Mouse (Mus musculus) liver, postnatal 0 days (tissue): ENCODE measurements around the gene Mgat4a. TPM values are rescaled to one million over a fixed set of nuclear protein-coding genes. Genes with fewer than 3 reads are reported as not detected.

ENCODE experiments used
- ATAC-seq: fragments of 200-750 bp; cut with Nextera tagmentation; 2 replicates; pipeline ENCODE4 v1.8.0; 2017; ENCODE audit warnings: mild to moderate bottlenecking, moderate library complexity
- DNase-seq: peaks from one replicate; pipeline ENCODE4 v3.0.0-alpha.2; 2016
- H3K27ac ChIP-seq: fragments of 300-500 bp; sonication (generic); 2 replicates; pipeline ENCODE4 v1.5.1; 2014; ENCODE audit warnings: antibody characterized with exemption, moderate library complexity, mild to moderate bottlenecking, low read depth
- H3K27me3 ChIP-seq: fragments of 300-500 bp; sonication (generic); 2 replicates; pipeline ENCODE4 v1.6.1; 2014; ENCODE audit warnings: low read length, control low read depth, mixed read lengths; ENCODE audit not compliant: insufficient read depth
- H3K36me3 ChIP-seq: fragments of 300-500 bp; sonication (generic); replicated peaks from 2 replicates; pipeline ENCODE4 v1.6.1; 2014; ENCODE audit warnings: mild to moderate bottlenecking, control low read depth, low read length, moderate library complexity, mixed read lengths; ENCODE audit not compliant: insufficient read depth
- H3K4me1 ChIP-seq: fragments of 300-500 bp; sonication (generic); 2 replicates; pipeline ENCODE4 v1.6.1; 2014; ENCODE audit warnings: antibody characterized with exemption, mild to moderate bottlenecking, control low read depth; ENCODE audit not compliant: insufficient read depth
- H3K4me2 ChIP-seq: fragments of 300-500 bp; sonication (generic); 2 replicates; pipeline ENCODE4 v1.6.1; 2014; ENCODE audit warnings: low read depth, mild to moderate bottlenecking, low read length, moderate library complexity, mixed read lengths
- H3K4me3 ChIP-seq: fragments of 300-500 bp; sonication (generic); 2 replicates; pipeline ENCODE4 v1.5.1; 2014; ENCODE audit warnings: low read depth, low read length
- H3K9ac ChIP-seq: fragments of 300-500 bp; sonication (generic); replicated peaks from 2 replicates; pipeline ENCODE4 v1.6.1; 2014; ENCODE audit warnings: mild to moderate bottlenecking, moderate library complexity
- H3K9me3 ChIP-seq: fragments of 300-500 bp; sonication (generic); 2 replicates; pipeline ENCODE4 v1.6.1; 2016; ENCODE audit warnings: mild to moderate bottlenecking, control low read depth, low read length, mixed read lengths
- CTCF ChIP-seq: sonication (generic); IDR thresholded peaks from 2 replicates; pipeline ENCODE4 v1.5.1; 2016; ENCODE audit warnings: antibody characterized with exemption, low read depth
- EP300 ChIP-seq: IDR thresholded peaks from 2 replicates; pipeline ENCODE4 v1.6.1; 2016; ENCODE audit warnings: antibody characterized with exemption, low read depth, mild to moderate bottlenecking
- WGBS: fragments of 180-500 bp; shearing (Covaris S2); extraction: QIAGEN DNeasy Blood & Tissue Kit; methylation state at CpG from one replicate; pipeline ENCODE4 v1.1.7; 2014; ENCODE audit not compliant: insufficient replicate concordance; 5-methylcytosine and 5-hydroxymethylcytosine counted together
- polyA plus RNA-seq: library from polyadenylated mRNA; unstranded; fragments of >200 nt; fragmentation: Nextera tagmentation; extraction: Ambion mirVana; gene quantifications from 2 replicates; pipeline ENCODE4 v1.2.1, GENCODE M21; 2015

The Mgat4a gene
- polyA plus RNA-seq, 1 experiment from 2014 or later = 0.66 TPM

DNA sequence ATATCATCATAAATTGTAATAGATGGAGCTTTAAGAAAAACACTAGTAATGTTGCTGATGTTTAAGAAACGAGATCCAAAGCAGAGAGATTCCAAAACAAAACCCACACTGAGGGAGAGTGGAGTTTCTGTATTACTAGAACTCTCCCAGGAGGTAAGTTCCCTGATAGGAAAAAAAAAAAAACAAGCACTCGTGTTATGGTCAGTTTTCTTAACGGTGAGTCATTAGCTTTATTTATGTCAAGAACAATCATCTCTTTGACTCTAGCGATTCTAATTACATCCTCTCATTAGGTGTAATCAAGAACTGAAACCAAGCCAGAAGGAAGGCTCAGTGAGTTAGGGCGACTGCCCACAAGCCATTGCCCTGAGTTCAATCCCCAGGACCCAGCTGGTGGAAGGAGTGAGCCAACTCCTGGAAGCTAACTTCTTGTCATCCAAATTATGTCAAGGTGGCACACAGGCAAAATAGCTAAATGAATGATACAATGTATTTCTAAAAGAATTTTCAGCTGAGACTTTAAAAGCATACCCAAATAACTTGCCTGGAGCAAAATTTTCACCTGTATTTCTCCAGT is 6.2 kb downstream of the Mgat4a start:
- H3K4me2 ChIP-seq = no peak overlapping the region
- ATAC-seq (no peak), DNase-seq (no peak)
- no peak overlapping the region for H3K9ac ChIP-seq
- H3K4me3 ChIP-seq = no peak overlapping the region
- WGBS = 63% methylated on average over 5 of the region's 5 CpGs
- H3K4me1 ChIP-seq = no peaks in the 10 kb centered on the region
- TF ChIP-seq EP300 (no peak), CTCF (no peak)
- no peaks in the 10 kb centered on the region for H3K9me3 ChIP-seq
- no peak overlapping the region for H3K27ac ChIP-seq
- no peaks in the 10 kb centered on the region for H3K36me3 ChIP-seq
- H3K27me3 ChIP-seq = peaks cover 5% of the 10 kb centered on the region; the same call in 1 of the 2 replicates

DNA sequence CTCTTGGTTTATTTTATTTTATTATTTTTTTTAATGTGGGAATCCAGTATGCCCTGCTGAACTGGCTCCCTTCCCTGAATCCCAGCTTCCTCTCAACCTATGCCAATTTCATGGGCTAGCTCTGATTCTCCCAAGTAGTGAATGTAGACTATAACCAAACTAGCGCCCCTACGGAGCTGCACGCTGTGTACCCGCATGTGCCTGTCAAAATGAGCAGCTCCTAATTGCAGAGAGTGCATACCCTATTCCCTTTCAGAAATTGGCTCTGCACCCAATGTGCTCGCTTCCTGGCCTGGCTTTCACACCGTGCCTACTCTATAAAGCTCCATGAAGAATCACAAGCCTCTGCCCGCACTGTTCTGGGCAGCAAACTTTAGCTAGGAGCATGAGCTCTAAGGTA is 7.6 kb downstream of the Mgat4a start:
- DNase-seq (no peak), ATAC-seq (no peak)
- H3K9me3 ChIP-seq = no peaks in the 10 kb centered on the region
- no peak overlapping the region for H3K4me3 ChIP-seq
- H3K4me1 ChIP-seq = no peaks in the 10 kb centered on the region
- H3K27ac ChIP-seq = no peak overlapping the region
- H3K4me2 ChIP-seq = no peak overlapping the region
- H3K27me3 ChIP-seq = no peaks in the 10 kb centered on the region
- H3K9ac ChIP-seq = no peak overlapping the region
- no peaks in the 10 kb centered on the region for H3K36me3 ChIP-seq
- 89% methylated on average over 7 of the region's 7 CpGs for WGBS
- no peak for TF ChIP-seq EP300
- no peak for TF ChIP-seq CTCF

DNA sequence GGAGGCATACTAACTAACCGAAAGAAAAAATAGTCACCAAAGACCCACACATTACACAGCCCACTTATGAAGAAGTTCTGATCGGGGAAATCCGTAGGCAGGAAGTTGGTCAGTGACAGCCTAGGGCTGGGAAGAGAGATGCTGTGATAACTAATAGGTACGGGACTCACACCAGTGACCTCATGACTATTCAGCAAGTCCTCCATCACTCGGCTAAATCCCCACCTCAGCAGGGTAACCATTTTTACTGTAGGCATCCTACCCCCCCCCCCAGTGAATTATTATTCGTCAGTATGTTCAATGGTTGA is 8.3 kb downstream of the Mgat4a start:
- no peak overlapping the region for H3K27ac ChIP-seq
- TF ChIP-seq EP300 = no peak
- no peak for TF ChIP-seq CTCF
- 78% methylated on average over 6 of the region's 6 CpGs for WGBS

DNA sequence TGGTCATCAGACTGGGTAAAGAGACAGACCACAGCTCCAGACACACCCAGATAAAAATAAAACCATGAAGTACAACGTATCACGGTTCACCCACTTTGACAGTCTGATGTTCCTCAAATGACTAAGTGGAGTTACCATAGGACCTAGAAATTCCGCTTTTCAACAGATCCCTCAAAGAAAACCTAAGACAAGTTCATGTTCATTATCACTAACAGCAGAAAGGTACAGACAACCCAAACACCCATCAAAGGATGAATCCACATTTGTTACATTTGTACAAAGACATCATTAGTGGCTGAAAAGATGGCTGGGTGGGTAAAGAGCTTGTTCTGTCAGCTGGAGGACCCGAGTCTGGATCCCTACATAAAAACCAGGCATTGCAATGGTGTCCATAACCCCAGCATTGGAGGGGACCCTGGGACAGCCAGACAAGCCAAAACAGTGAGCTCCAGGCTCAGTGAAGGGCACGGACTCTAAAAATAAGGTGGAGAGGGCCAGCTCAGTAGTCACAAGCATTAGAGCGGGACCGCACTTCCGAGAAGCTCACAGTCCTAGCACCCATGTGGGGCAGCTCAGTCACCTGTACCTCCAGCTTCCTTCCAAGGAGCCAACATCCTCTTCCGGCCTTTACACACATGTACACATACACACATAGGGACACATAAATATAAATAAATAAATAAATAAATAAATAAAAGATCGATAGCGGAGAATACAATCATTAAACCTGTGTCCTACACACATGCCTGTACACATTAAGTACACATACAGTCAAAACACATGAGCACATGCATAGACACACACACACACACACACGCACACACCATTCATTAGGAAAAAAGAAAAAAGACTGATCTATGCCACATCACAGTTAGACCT is 8.9 kb downstream of the Mgat4a start:
- no peaks in the 10 kb centered on the region for H3K9me3 ChIP-seq
- 79% methylated on average over 12 of the region's 12 CpGs for WGBS
- ATAC-seq = no peak

More for the DNA sequence above, 8.3 kb downstream of the Mgat4a start:
- Histone ChIP-seq H3K27me3 (no peaks in the 10 kb centered on the region), H3K9ac (no peak overlapping the region), H3K9me3 (no peaks in the 10 kb centered on the region), H3K4me2 (no peak overlapping the region), H3K36me3 (no peaks in the 10 kb centered on the region), H3K4me3 (no peak overlapping the region), H3K4me1 (no peaks in the 10 kb centered on the region)
- ATAC-seq = no peak
- no peak for DNase-seq

DNA sequence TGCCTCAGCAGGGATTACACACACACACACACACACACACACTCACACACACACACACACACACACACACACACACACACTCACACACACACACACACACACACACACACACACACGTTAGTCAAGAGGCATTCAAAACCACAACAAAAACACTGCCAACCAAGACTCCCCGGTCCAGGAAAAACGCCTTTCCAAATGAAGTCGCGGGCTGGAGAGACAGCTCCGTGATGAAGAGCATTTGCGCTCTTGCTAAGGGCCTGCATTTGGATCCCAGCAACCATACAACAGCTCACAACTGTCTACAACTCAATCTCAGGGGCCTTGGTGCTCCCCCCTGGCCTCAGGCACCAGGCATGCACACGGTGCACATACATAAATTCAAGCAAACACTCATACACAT is 10.8 kb downstream of the Mgat4a start:
- Histone ChIP-seq H3K9me3 (no peaks in the 10 kb centered on the region), H3K4me3 (no peak overlapping the region), H3K27ac (no peak overlapping the region), H3K36me3 (no peaks in the 10 kb centered on the region), H3K4me2 (no peak overlapping the region), H3K4me1 (no peaks in the 10 kb centered on the region), H3K9ac (no peak overlapping the region), H3K27me3 (no peaks in the 10 kb centered on the region)
- WGBS = 74% methylated on average over 8 of the region's 8 CpGs
- no peak for DNase-seq
- no peak for ATAC-seq
- no peak for TF ChIP-seq EP300
- no peak for TF ChIP-seq CTCF

More for the DNA sequence above, 8.9 kb downstream of the Mgat4a start:
- H3K4me2 ChIP-seq = no peak overlapping the region
- H3K27me3 ChIP-seq = no peaks in the 10 kb centered on the region
- DNase-seq = no peak
- TF ChIP-seq EP300 = no peak
- no peak overlapping the region for H3K4me3 ChIP-seq
- no peaks in the 10 kb centered on the region for H3K36me3 ChIP-seq
- no peak overlapping the region for H3K9ac ChIP-seq
- H3K4me1 ChIP-seq = no peaks in the 10 kb centered on the region
- H3K27ac ChIP-seq = no peak overlapping the region

DNA sequence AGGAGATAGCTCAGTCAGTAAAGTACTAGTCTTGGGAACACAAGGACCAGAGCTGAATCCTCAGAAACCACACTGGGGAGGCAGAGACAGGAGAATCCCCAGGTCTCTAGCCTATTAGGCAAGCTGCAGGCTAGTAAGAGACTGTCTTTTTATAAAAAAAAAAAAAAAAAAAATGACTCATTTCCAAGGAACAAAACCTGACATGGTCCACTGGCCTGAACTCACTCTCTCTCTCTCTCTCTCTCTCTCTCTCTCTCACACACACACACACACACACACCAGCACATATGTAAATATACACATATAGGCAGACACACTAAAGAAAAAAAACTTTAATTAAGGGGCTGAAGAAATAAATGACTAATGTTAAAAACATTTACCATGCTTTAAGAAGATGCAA is 14.6 kb downstream of the Mgat4a start:
- TF ChIP-seq EP300 (no peak), CTCF (no peak)
- H3K9me3 ChIP-seq = no peaks in the 10 kb centered on the region
- no peaks in the 10 kb centered on the region for H3K4me1 ChIP-seq
- no peak overlapping the region for H3K4me2 ChIP-seq
- H3K27ac ChIP-seq = no peak overlapping the region
- no peak for DNase-seq
- H3K4me3 ChIP-seq = no peak overlapping the region
- H3K27me3 ChIP-seq = no peaks in the 10 kb centered on the region
- ATAC-seq = no peak
- no peaks in the 10 kb centered on the region for H3K36me3 ChIP-seq
- no peak overlapping the region for H3K9ac ChIP-seq
